Mouse (Mus musculus): ENCODE data around the gene Chst8.

GRCm38 (mm10) chr7:34821587-34821986, 9.1 kb upstream of the Chst8 start:
- TF ChIP-seq CHD2 (IDR thresholded peaks at IDR 0.05; ENCODE audit: low read depth, low read length) (no peak), HCFC1 (IDR thresholded peaks at IDR 0.05; ENCODE audit: borderline replicate concordance, insufficient read depth, low read length) (no peak), ZC3H11A (IDR thresholded peaks at IDR 0.05; ENCODE audit: borderline replicate concordance, low read depth, low read length) (no peak), ZNF384 (IDR thresholded peaks at IDR 0.05; ENCODE audit: low read depth, low read length) (no peak)
